In genomic region chr11:90270132-90270877, GRCm38 (mm10) we compare ENCODE assay signal across 18 mouse cellular contexts. TPM values are rescaled to one million over a fixed set of nuclear protein-coding genes. Genes with fewer than 3 reads are reported as not detected.
A peak's percentile ranks its signal among the peaks of the same experiment; 100 is the strongest.
DNase-seq lines count a peak whose midpoint lies in the region; ATAC-seq and TF ChIP-seq lines count a peak whose summit lies in the region.
"Had no signal": no experiment of that assay in that cellular context is flagged by ENCODE, and none has a peak within 500 bp of the region (broad histone marks: within the 10 kb centered on the region; RNA-seq: fewer than 3 reads in every experiment).

No protein-coding gene starts in this region.

- no peaks in the 10 kb centered on the region for H3K9me3 ChIP-seq in forebrain, embryonic 16.5 days (ENCODE audit: control insufficient read depth, low read length)
- no peaks in the 10 kb centered on the region for H3K9me3 ChIP-seq in forebrain, embryonic 12.5 days
- H3K9me3 ChIP-seq in kidney, postnatal 0 days (replicated peaks; ENCODE audit: low read length) = no peaks in the 10 kb centered on the region
- no peaks in the 10 kb centered on the region for H3K9me3 ChIP-seq in midbrain, embryonic 13.5 days
- H3K9me3 ChIP-seq in midbrain, embryonic 14.5 days (ENCODE audit: control insufficient read depth, low read length) = no peaks in the 10 kb centered on the region
- H3K9me3 ChIP-seq: heart, embryonic 12.5 days; hindbrain, embryonic 10.5 days; hindbrain, embryonic 15.5 days had no signal

- no peak for TF ChIP-seq CTCF in kidney, postnatal 0 days (IDR thresholded peaks at IDR 0.05; ENCODE audit: low read depth)

- H3K36me3 ChIP-seq in forebrain, embryonic 16.5 days (ENCODE audit: control insufficient read depth, insufficient read depth) = no peaks in the 10 kb centered on the region
- H3K36me3 ChIP-seq in forebrain, embryonic 12.5 days (replicated peaks) = peaks cover 22% of the 10 kb centered on the region
- H3K36me3 ChIP-seq in kidney, postnatal 0 days (ENCODE audit: insufficient read depth, low read length) = 0 out of 2 replicates have a peak, but pooled peaks cover 9% of the 10 kb centered on the region
- H3K36me3 ChIP-seq in midbrain, embryonic 13.5 days = peaks cover 61% of the 10 kb centered on the region
- peaks cover 50% of the 10 kb centered on the region for H3K36me3 ChIP-seq in midbrain, embryonic 14.5 days (ENCODE audit: control insufficient read depth, insufficient read depth, low read length)

- peak overlapping the region; percentile 30; the same call in 1 of the 2 replicates for H3K4me2 ChIP-seq in forebrain, embryonic 16.5 days (ENCODE audit: low read length)
- H3K4me2 ChIP-seq in forebrain, embryonic 12.5 days = no peak overlapping the region
- H3K4me2 ChIP-seq in kidney, postnatal 0 days (ENCODE audit: low read length) = peak overlapping the region; percentile 41
- H3K4me2 ChIP-seq in midbrain, embryonic 13.5 days (replicated peaks) = no peak overlapping the region
- H3K4me2 ChIP-seq in midbrain, embryonic 14.5 days (ENCODE audit: low read length) = no peak overlapping the region
- H3K4me2 ChIP-seq: heart, embryonic 12.5 days had no signal

- no peak overlapping the region for H3K27ac ChIP-seq in forebrain, embryonic 16.5 days (ENCODE audit: low read length)
- H3K27ac ChIP-seq in forebrain, embryonic 12.5 days = no peak overlapping the region
- no peak overlapping the region for H3K27ac ChIP-seq in kidney, postnatal 0 days
- 0 out of 2 replicates have a peak overlapping the region, but pooled peaks have one; percentile 12 for H3K27ac ChIP-seq in midbrain, embryonic 13.5 days
- H3K27ac ChIP-seq in midbrain, embryonic 14.5 days (replicated peaks; ENCODE audit: low read depth, low read length) = no peak overlapping the region
- H3K27ac ChIP-seq: heart, adult 2 months; hindbrain, embryonic 15.5 days had no signal

- ATAC-seq in forebrain, embryonic 16.5 days = no peak
- ATAC-seq in forebrain, embryonic 12.5 days (ENCODE audit: low FRiP score) = no peak
- ATAC-seq in kidney, postnatal 0 days (replicated peaks; ENCODE audit: low FRiP score, low read depth) = no peak
- ATAC-seq in midbrain, embryonic 13.5 days = no peak
- ATAC-seq in midbrain, embryonic 14.5 days (ENCODE audit: low FRiP score, low TSS enrichment) = no peak

- 78% methylated on average over 11 of the region's 11 CpGs for WGBS in forebrain, embryonic 16.5 days
- WGBS in forebrain, embryonic 12.5 days = 88% methylated on average over 11 of the region's 11 CpGs
- 80% methylated on average over 11 of the region's 11 CpGs for WGBS in kidney, postnatal 0 days
- WGBS in midbrain, embryonic 13.5 days = 84% methylated on average over 11 of the region's 11 CpGs
- 86% methylated on average over 11 of the region's 11 CpGs for WGBS in midbrain, embryonic 14.5 days

- no peak overlapping the region for H3K4me3 ChIP-seq in forebrain, embryonic 16.5 days (replicated peaks; ENCODE audit: low read length)
- H3K4me3 ChIP-seq in forebrain, embryonic 12.5 days (replicated peaks) = no peak overlapping the region
- no peak overlapping the region for H3K4me3 ChIP-seq in kidney, postnatal 0 days (replicated peaks; ENCODE audit: low read depth, low read length)
- no peak overlapping the region for H3K4me3 ChIP-seq in midbrain, embryonic 13.5 days (replicated peaks)
- no peak overlapping the region for H3K4me3 ChIP-seq in midbrain, embryonic 14.5 days (replicated peaks; ENCODE audit: low read depth, low read length)
- H3K4me3 ChIP-seq: heart, adult 2 months; heart, embryonic 12.5 days; hindbrain, embryonic 10.5 days; hindbrain, embryonic 15.5 days had no signal

- H3K27me3 ChIP-seq in forebrain, embryonic 16.5 days (replicated peaks; ENCODE audit: control insufficient read depth, insufficient read depth, low read length) = no peaks in the 10 kb centered on the region
- no peaks in the 10 kb centered on the region; the same call in 1 of the 2 replicates for H3K27me3 ChIP-seq in forebrain, embryonic 12.5 days
- no peaks in the 10 kb centered on the region for H3K27me3 ChIP-seq in kidney, postnatal 0 days (ENCODE audit: insufficient read depth, low read length)
- no peaks in the 10 kb centered on the region for H3K27me3 ChIP-seq in midbrain, embryonic 13.5 days
- no peaks in the 10 kb centered on the region for H3K27me3 ChIP-seq in midbrain, embryonic 14.5 days (ENCODE audit: control insufficient read depth, insufficient read depth, low read length)
- H3K27me3 ChIP-seq: CH12.LX; heart, embryonic 12.5 days; hindbrain, embryonic 15.5 days had no signal

- peaks cover 10% of the 10 kb centered on the region for H3K4me1 ChIP-seq in forebrain, embryonic 16.5 days (replicated peaks; ENCODE audit: control insufficient read depth, insufficient read depth, low read length)
- peaks cover 15% of the 10 kb centered on the region for H3K4me1 ChIP-seq in forebrain, embryonic 12.5 days
- no peaks in the 10 kb centered on the region for H3K4me1 ChIP-seq in kidney, postnatal 0 days (replicated peaks; ENCODE audit: insufficient read depth, low read length)
- H3K4me1 ChIP-seq in midbrain, embryonic 13.5 days (replicated peaks) = peaks cover 15% of the 10 kb centered on the region
- peaks cover 8% of the 10 kb centered on the region for H3K4me1 ChIP-seq in midbrain, embryonic 14.5 days (ENCODE audit: control insufficient read depth, insufficient read depth, low read length)

- no peak overlapping the region for H3K9ac ChIP-seq in forebrain, embryonic 16.5 days (replicated peaks; ENCODE audit: low read depth, low read length)
- no peak overlapping the region for H3K9ac ChIP-seq in forebrain, embryonic 12.5 days
- no peak overlapping the region for H3K9ac ChIP-seq in kidney, postnatal 0 days (ENCODE audit: low read depth, low read length)
- H3K9ac ChIP-seq in midbrain, embryonic 13.5 days (replicated peaks) = no peak overlapping the region
- H3K9ac ChIP-seq in midbrain, embryonic 14.5 days (replicated peaks; ENCODE audit: low read length) = no peak overlapping the region
- H3K9ac ChIP-seq: heart, embryonic 12.5 days; hindbrain, embryonic 15.5 days had no signal

- no peak for DNase-seq in kidney, postnatal 0 days (ENCODE audit: low spot score)
- no peak for DNase-seq in kidney, postnatal 25 days
- DNase-seq in midbrain, embryonic 14.5 days = no peak
- peak; percentile 16 for DNase-seq in fibroblast of lung, adult 2 months (ENCODE audit: low read depth)
- DNase-seq in thymus, postnatal 25 days = no peak
- DNase-seq: adrenal gland, adult 2 months; adrenal gland, postnatal 25 days; cerebellum, adult 18-20 months; cerebellum, adult 9-11 months; gastrocnemius, postnatal 10 days; heart, adult 2 months had no signal

RNA-seq across cellular contexts. Expression of gene Mmd, which starts 21.0 kb away (rescaled TPM):
- polyA plus RNA-seq in forebrain, embryonic 16.5 days (2015; fragmentation: Nextera tagmentation; extraction: Ambion mirVana) = 104 and 107 TPM in 2 replicates
- 57.7 and 59.9 TPM in 2 replicates for polyA plus RNA-seq in forebrain, embryonic 12.5 days (2016; fragmentation: Nextera tagmentation; extraction: Ambion mirVana)
- 29.8 and 32.6 TPM in 2 replicates for polyA plus RNA-seq in kidney, postnatal 0 days (2015; fragmentation: Nextera tagmentation; extraction: Ambion mirVana)
- 88.3 and 92.5 TPM in 2 replicates for polyA plus RNA-seq in midbrain, embryonic 13.5 days (2015; fragmentation: Nextera tagmentation; extraction: Ambion mirVana)
- 91.2 and 93.6 TPM in 2 replicates for polyA plus RNA-seq in midbrain, embryonic 14.5 days (2014; fragmentation: Nextera tagmentation; extraction: Ambion mirVana)

Comparison
In these comparisons a context has a peak if more than half of its experiments do, and no peak if none do; other contexts are left out.
1. H3K4me2 ChIP-seq: peak in forebrain, embryonic 16.5 days (single experiment) and kidney, postnatal 0 days (single experiment); none in forebrain, embryonic 12.5 days (single experiment), midbrain, embryonic 13.5 days (single experiment) and midbrain, embryonic 14.5 days (single experiment).